Mouse (Mus musculus) C2C12 (cell line): ENCODE results near the gene Sox13.

Experiments used
- CEBPB ChIP-seq: IDR thresholded peaks from one replicate; pipeline ENCODE4 v1.6.1; 2011; ENCODE audit warnings: low read depth, mild to moderate bottlenecking, control low read depth, moderate library complexity
- CTCF ChIP-seq: IDR thresholded peaks from one replicate; pipeline ENCODE4 v1.5.1; 2011; ENCODE audit not compliant: control insufficient read depth, insufficient read depth, insufficient read length
- MAX ChIP-seq: IDR thresholded peaks from one replicate; pipeline ENCODE4 v1.6.1; 2011; ENCODE audit warnings: mild to moderate bottlenecking, control low read depth
- MYOG ChIP-seq: IDR thresholded peaks from one replicate; pipeline ENCODE4 v1.6.1; 2011; ENCODE audit not compliant: control insufficient read depth, insufficient read length; ENCODE audit errors: extremely low read depth
- USF1 ChIP-seq: IDR thresholded peaks from one replicate; pipeline ENCODE4 v1.6.1; 2011; ENCODE audit warnings: low read depth, mild to moderate bottlenecking, control low read depth, moderate library complexity

DNA sequence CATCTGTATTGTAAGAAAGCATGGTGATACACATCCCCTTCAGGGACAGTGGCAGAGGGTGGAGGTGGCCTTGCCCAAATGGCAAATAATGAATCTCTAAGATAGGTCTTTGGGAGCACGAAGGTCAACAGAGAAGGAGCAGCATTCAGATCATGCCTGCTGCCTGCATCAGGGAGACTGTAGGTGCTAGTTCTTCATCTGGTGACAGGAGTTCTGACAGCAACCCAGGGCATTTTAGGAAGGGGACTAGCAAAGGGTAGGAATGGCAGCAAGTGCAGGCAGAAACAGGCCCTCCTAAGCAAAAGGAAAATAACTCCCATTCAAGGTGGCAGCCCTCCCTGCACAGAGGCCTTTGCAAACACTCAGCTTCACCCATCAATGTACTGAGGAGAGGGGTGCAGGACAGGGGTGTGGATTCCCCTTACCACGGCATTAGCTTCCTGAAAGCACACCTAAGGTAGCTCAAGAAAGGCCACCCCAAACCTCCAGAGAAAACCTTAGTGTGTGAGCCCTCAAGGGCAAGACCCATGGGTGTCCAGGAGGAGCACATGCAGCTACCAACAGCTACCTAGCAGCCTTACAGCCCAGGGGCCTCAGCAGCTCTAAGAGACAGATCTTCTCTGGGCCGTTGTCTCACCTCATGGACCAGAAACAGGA is 4.9 kb downstream of the Sox13 start:
- TF ChIP-seq CTCF (no peak), MAX (no peak), USF1 (no peak), MYOG (no peak), CEBPB (no peak)
